29 mouse cellular contexts compared by ENCODE assay signal in the genomic region with DNA sequence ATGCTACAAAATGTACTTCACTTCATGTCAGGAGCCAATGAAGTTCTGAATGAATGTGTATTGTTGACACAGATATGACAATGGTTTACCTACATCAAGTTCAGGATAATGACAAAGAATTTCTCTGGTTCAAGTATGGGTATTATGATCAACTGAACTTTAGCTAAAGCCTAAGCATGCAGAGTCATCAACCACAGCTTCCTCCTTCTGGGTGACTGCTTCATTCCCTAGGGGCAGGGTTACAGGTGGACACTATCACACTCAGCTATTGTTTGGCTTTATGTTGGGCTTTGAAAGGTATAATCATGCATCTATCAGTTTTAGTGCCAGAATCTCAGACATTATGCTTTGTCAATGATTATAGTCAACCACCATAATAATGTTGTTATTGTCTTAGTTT.
"Had no signal": no experiment of that assay in that cellular context is flagged by ENCODE, and none has a peak within 500 bp of the region (broad histone marks: within the 10 kb centered on the region; RNA-seq: fewer than 3 reads in every experiment).

No protein-coding gene starts in this region.

- H3K4me2 ChIP-seq: heart, embryonic 11.5 days; heart, embryonic 13.5 days; heart, embryonic 15.5 days; hindbrain, embryonic 12.5 days; hindbrain, embryonic 14.5 days; intestine, embryonic 15.5 days; kidney, embryonic 15.5 days; limb, embryonic 13.5 days; limb, embryonic 15.5 days; liver, embryonic 12.5 days had no signal

- DNase-seq: gastrocnemius, adult 2 months; gastrocnemius, postnatal 10 days; gastrocnemius, postnatal 25 days; heart, adult 11 months; heart, adult 2 months; heart, postnatal 14 days; heart, postnatal 36 days; kidney, adult 2 months; kidney, adult 9 months; kidney, postnatal 25 days; kidney, postnatal 4 days; left cerebral cortex, postnatal 4 days had no signal

- ATAC-seq: hindbrain, embryonic 16.5 days; inflammation-experienced regulatory T-cells, adult 6 months; intestine, embryonic 15.5 days; intestine, postnatal 0 days; liver, embryonic 12.5 days had no signal

- H3K36me3 ChIP-seq: heart, embryonic 13.5 days; heart, embryonic 15.5 days; hindbrain, embryonic 10.5 days; hindbrain, embryonic 12.5 days; intestine, embryonic 15.5 days; kidney, embryonic 15.5 days; limb, embryonic 13.5 days; limb, embryonic 15.5 days; liver, embryonic 12.5 days had no signal

- H3K4me3 ChIP-seq: gastrocnemius, adult 2 months; heart, adult 2 months; heart, embryonic 13.5 days; heart, embryonic 15.5 days; hindbrain, embryonic 10.5 days; hindbrain, embryonic 12.5 days; intestine, embryonic 15.5 days; kidney, embryonic 15.5 days; layer of hippocampus, adult 2 months; limb, embryonic 13.5 days; limb, embryonic 15.5 days; liver, embryonic 12.5 days had no signal

- H3K9ac ChIP-seq: heart, embryonic 13.5 days; heart, embryonic 15.5 days; hindbrain, embryonic 12.5 days; hindbrain, embryonic 14.5 days; intestine, embryonic 15.5 days; kidney, embryonic 15.5 days; limb, embryonic 13.5 days; limb, embryonic 15.5 days; liver, embryonic 12.5 days; liver, embryonic 14.5 days had no signal

- H3K27ac ChIP-seq: gastrocnemius, adult 2 months; heart, adult 2 months; heart, embryonic 13.5 days; heart, embryonic 15.5 days; hindbrain, embryonic 10.5 days; hindbrain, embryonic 12.5 days; hindbrain, embryonic 14.5 days; intestine, embryonic 15.5 days; kidney, embryonic 15.5 days; kidney, postnatal 0 days; layer of hippocampus, adult 2 months; limb, embryonic 13.5 days; limb, embryonic 15.5 days; liver, embryonic 12.5 days; liver, embryonic 14.5 days had no signal

- H3K4me1 ChIP-seq: heart, embryonic 13.5 days; heart, embryonic 15.5 days; hindbrain, embryonic 10.5 days; hindbrain, embryonic 12.5 days; intestine, embryonic 15.5 days; kidney, embryonic 15.5 days; limb, embryonic 13.5 days; limb, embryonic 15.5 days; liver, embryonic 12.5 days had no signal

- H3K9me3 ChIP-seq: heart, embryonic 13.5 days; heart, embryonic 15.5 days; hindbrain, embryonic 10.5 days; hindbrain, embryonic 12.5 days; intestine, embryonic 15.5 days; kidney, embryonic 15.5 days; limb, embryonic 13.5 days; limb, embryonic 15.5 days; liver, embryonic 12.5 days had no signal

- H3K27me3 ChIP-seq: heart, embryonic 13.5 days; heart, embryonic 15.5 days; hindbrain, embryonic 12.5 days; intestine, embryonic 15.5 days; kidney, embryonic 15.5 days; limb, embryonic 13.5 days; limb, embryonic 15.5 days; liver, embryonic 12.5 days had no signal
